In the genomic region with DNA sequence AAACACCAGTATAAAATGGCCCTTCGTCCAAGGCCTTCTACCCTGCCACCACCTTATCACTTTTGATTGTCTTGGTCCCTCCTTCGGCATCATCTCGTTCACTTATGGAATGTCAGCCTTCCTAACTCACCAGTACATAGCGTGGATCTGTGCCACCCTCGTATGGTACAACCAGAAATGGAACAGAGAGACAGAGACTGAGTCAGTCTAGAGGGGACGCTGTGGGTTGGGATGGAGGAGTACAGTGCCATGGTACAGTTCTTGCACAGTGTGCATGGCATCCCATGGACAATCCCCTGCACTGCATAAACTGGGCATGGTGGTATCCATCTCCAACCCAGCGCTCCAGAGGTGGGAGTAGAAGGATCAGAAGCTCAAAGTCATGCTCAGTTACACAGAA, we compare ENCODE assay signal across 33 mouse cellular contexts. TPM values are rescaled to one million over a fixed set of nuclear protein-coding genes. Genes with fewer than 3 reads are reported as not detected.
"Had no signal": no experiment of that assay in that cellular context is flagged by ENCODE, and none has a peak within 500 bp of the region (broad histone marks: within the 10 kb centered on the region; RNA-seq: fewer than 3 reads in every experiment).

No protein-coding gene starts in this region.

- H3K27ac ChIP-seq: gastrocnemius, adult 2 months; heart, embryonic 10.5 days; hindbrain, embryonic 10.5 days; hindbrain, embryonic 12.5 days; hindbrain, embryonic 14.5 days; intestine, embryonic 15.5 days; layer of hippocampus, adult 2 months; left cerebral cortex, adult 2 months; limb, embryonic 10.5 days; limb, embryonic 12.5 days; liver, embryonic 13.5 days; liver, embryonic 15.5 days had no signal

- H3K4me1 ChIP-seq: heart, embryonic 12.5 days; intestine, embryonic 15.5 days; liver, embryonic 13.5 days; liver, embryonic 15.5 days had no signal

- H3K9ac ChIP-seq: heart, embryonic 12.5 days; hindbrain, embryonic 12.5 days; hindbrain, embryonic 14.5 days; intestine, embryonic 15.5 days; limb, embryonic 12.5 days; liver, embryonic 13.5 days; liver, embryonic 15.5 days had no signal

- DNase-seq: gastrocnemius, adult 2 months; gastrocnemius, postnatal 10 days; gastrocnemius, postnatal 25 days; heart, adult 18-20 months; heart, postnatal 10 days; heart, postnatal 4 days; kidney, adult 18-20 months; kidney, adult 8-10 months; kidney, postnatal 10 days; kidney, postnatal 25 days; kidney, postnatal 4 days; liver; liver, embryonic 13.5 days had no signal

- H3K36me3 ChIP-seq: heart, embryonic 10.5 days; heart, embryonic 12.5 days; hindbrain, embryonic 10.5 days; hindbrain, embryonic 12.5 days; intestine, embryonic 15.5 days; limb, embryonic 10.5 days; limb, embryonic 12.5 days; liver, embryonic 13.5 days; liver, embryonic 15.5 days had no signal

- ATAC-seq: hindbrain, embryonic 16.5 days; inflammation-experienced regulatory T-cells, adult 6 months; intestine, embryonic 15.5 days; intestine, postnatal 0 days had no signal

- H3K4me2 ChIP-seq: heart, embryonic 12.5 days; hindbrain, embryonic 12.5 days; hindbrain, embryonic 14.5 days; intestine, embryonic 15.5 days; limb, embryonic 12.5 days; liver, embryonic 11.5 days; liver, embryonic 13.5 days; liver, embryonic 15.5 days had no signal

- H3K4me3 ChIP-seq: gastrocnemius, adult 2 months; heart, embryonic 10.5 days; heart, embryonic 12.5 days; hindbrain, embryonic 10.5 days; hindbrain, embryonic 12.5 days; intestine, embryonic 15.5 days; layer of hippocampus, adult 2 months; left cerebral cortex, adult 2 months; limb, embryonic 10.5 days; limb, embryonic 12.5 days; liver, embryonic 13.5 days; liver, embryonic 15.5 days had no signal

- H3K27me3 ChIP-seq: hindbrain, embryonic 12.5 days had no signal

- H3K9me3 ChIP-seq: heart, embryonic 10.5 days; heart, embryonic 12.5 days; hindbrain, embryonic 10.5 days; hindbrain, embryonic 12.5 days; intestine, embryonic 15.5 days; limb, embryonic 10.5 days; limb, embryonic 12.5 days; liver, embryonic 13.5 days; liver, embryonic 15.5 days had no signal

RNA-seq across cellular contexts. Expression of a gene that starts 4.1 kb away (rescaled TPM):
- polyA plus RNA-seq: heart, embryonic 10.5 days; heart, embryonic 12.5 days; heart, embryonic 14.5 days; heart, embryonic 16.5 days; hindbrain, embryonic 10.5 days; hindbrain, embryonic 12.5 days; hindbrain, embryonic 14.5 days; hindbrain, embryonic 16.5 days; inflammation-experienced regulatory T-cells, adult 6 months; intestine, embryonic 15.5 days; intestine, postnatal 0 days; kidney, embryonic 14.5 days; kidney, embryonic 16.5 days; limb, embryonic 10.5 days; limb, embryonic 12.5 days; limb, embryonic 14.5 days; liver, embryonic 11.5 days; liver, embryonic 13.5 days; liver, embryonic 15.5 days had no signal
